8 mouse cellular contexts compared by ENCODE assay signal in the genomic region with DNA sequence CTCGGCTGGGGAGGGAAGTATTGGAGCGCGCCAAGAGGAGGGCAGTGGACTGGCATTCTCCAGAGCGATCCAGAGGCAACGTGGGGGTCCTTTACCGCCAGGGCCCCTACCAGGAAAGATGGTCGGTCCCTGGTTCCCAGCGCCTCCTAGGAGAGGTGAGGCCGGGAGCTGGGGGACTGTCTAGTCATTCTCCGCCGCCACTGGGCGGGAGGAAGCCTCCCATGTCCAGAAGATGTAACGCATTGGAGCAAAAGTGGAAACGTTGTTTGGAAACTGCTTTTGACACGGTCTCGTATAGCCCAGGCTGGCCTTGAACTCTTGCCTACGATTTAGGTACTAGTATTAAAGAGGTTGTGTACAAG. TPM values are rescaled to one million over a fixed set of nuclear protein-coding genes. Genes with fewer than 3 reads are reported as not detected.
A peak's percentile ranks its signal among the peaks of the same experiment; 100 is the strongest.
DNase-seq lines count a peak whose midpoint lies in the region; ATAC-seq and TF ChIP-seq lines count a peak whose summit lies in the region.

No protein-coding gene starts in this region.

- H3K27ac ChIP-seq in kidney, embryonic 16.5 days (ENCODE audit: low read length): peak overlapping the region; percentile 28
- H3K27ac ChIP-seq in cortical plate, adult 2 months (ENCODE audit: insufficient read depth, low read length): 0 out of 2 replicates have a peak overlapping the region, but pooled peaks have one; percentile 3
- peak overlapping the region; percentile 60 for H3K27ac ChIP-seq in intestine, postnatal 0 days (ENCODE audit: low read depth, low read length)

- no peak for DNase-seq in kidney, postnatal 4 days
- peak; percentile 35 for DNase-seq in naive thymus-derived CD4-positive, alpha-beta T cell, adult 2 months (ENCODE audit: low read depth)
- no peak for DNase-seq in spleen, postnatal 14 days (ENCODE audit: low spot score in 2 of 2)
- no peak for DNase-seq in urinary bladder, postnatal 10 days (ENCODE audit: low spot score)
- no peak for DNase-seq in left cerebral cortex, postnatal 4 days

- WGBS in kidney, embryonic 16.5 days: 3% methylated on average over 17 of the region's 17 CpGs
- 2% methylated on average over 17 of the region's 17 CpGs for WGBS in intestine, postnatal 0 days

- H3K27me3 ChIP-seq in kidney, embryonic 16.5 days (ENCODE audit: insufficient read depth, low read length): no peaks in the 10 kb centered on the region
- H3K27me3 ChIP-seq in intestine, postnatal 0 days (replicated peaks; ENCODE audit: control insufficient read depth, insufficient read depth, low read length): 0 out of 2 replicates have a peak, but pooled peaks cover 4% of the 10 kb centered on the region

- peak overlapping the region; percentile 74 for H3K9ac ChIP-seq in kidney, embryonic 16.5 days (replicated peaks; ENCODE audit: low read length)
- H3K9ac ChIP-seq in intestine, postnatal 0 days (ENCODE audit: low read depth, low read length): peak overlapping the region; percentile 67

- no peaks in the 10 kb centered on the region for H3K9me3 ChIP-seq in kidney, embryonic 16.5 days (ENCODE audit: low read length)
- H3K9me3 ChIP-seq in intestine, postnatal 0 days (ENCODE audit: control insufficient read depth): no peaks in the 10 kb centered on the region

- no peak for TF ChIP-seq CTCF in cortical plate, adult 2 months (IDR thresholded peaks at IDR 0.05; ENCODE audit: extremely low read depth, insufficient read depth, low read length)
- TF ChIP-seq CTCF in intestine, postnatal 0 days (IDR thresholded peaks at IDR 0.05; ENCODE audit: low read depth): no peak; the same call in 1 of the 2 replicates

- no peaks in the 10 kb centered on the region; the same call in 1 of the 2 replicates for H3K36me3 ChIP-seq in kidney, embryonic 16.5 days (ENCODE audit: insufficient read depth, low read length)
- H3K36me3 ChIP-seq in intestine, postnatal 0 days (ENCODE audit: control insufficient read depth, insufficient read depth): peaks cover 13% of the 10 kb centered on the region; the same call in 1 of the 2 replicates

- TF ChIP-seq POLR2A in cortical plate, adult 2 months (IDR thresholded peaks at IDR 0.05; ENCODE audit: extremely low read depth, insufficient read depth, low read length): no peak

- H3K4me1 ChIP-seq in kidney, embryonic 16.5 days (ENCODE audit: insufficient read depth, low read length): peaks cover 14% of the 10 kb centered on the region
- peaks cover 4% of the 10 kb centered on the region; the same call in 1 of the 2 replicates for H3K4me1 ChIP-seq in cortical plate, adult 2 months (ENCODE audit: control insufficient read depth, insufficient read depth, low read length)
- H3K4me1 ChIP-seq in intestine, postnatal 0 days (replicated peaks; ENCODE audit: control insufficient read depth, insufficient read depth, low read length): no peaks in the 10 kb centered on the region

- H3K4me3 ChIP-seq in kidney, embryonic 16.5 days (ENCODE audit: low read length): peak overlapping the region; percentile 69
- peak overlapping the region; percentile 78 for H3K4me3 ChIP-seq in cortical plate, adult 2 months (ENCODE audit: insufficient read depth, low read length)
- peak overlapping the region; percentile 66 for H3K4me3 ChIP-seq in intestine, postnatal 0 days (ENCODE audit: low read depth, low read length)

- H3K4me2 ChIP-seq in kidney, embryonic 16.5 days (replicated peaks; ENCODE audit: low read depth, low read length): peak overlapping the region; percentile 63
- peak overlapping the region; percentile 85 for H3K4me2 ChIP-seq in intestine, postnatal 0 days (replicated peaks; ENCODE audit: low read depth)

- intact Hi-C loops in left cerebral cortex, postnatal 4 days (cut with DNase I): no loop called here

- ATAC-seq in kidney, embryonic 16.5 days (ENCODE audit: low FRiP score, low TSS enrichment): no peak
- ATAC-seq in intestine, postnatal 0 days: peak; percentile 11; the same call in 1 of the 2 replicates

RNA-seq across cellular contexts. Expression of gene Akip1, which starts 0.5 kb away (rescaled TPM):
- 32.8 and 34.0 TPM in 2 replicates for polyA plus RNA-seq in kidney, embryonic 16.5 days (2015; fragmentation: Nextera tagmentation; extraction: Ambion mirVana)
- 7.0 and 7.4 TPM in 2 replicates for polyA plus RNA-seq in cortical plate, adult 2 months (2012; rRNA removed)
- 29.8 and 30.1 TPM in 2 replicates for polyA plus RNA-seq in intestine, postnatal 0 days (2015; fragmentation: Nextera tagmentation; extraction: Ambion mirVana)
- total RNA-seq in left cerebral cortex, postnatal 4 days (2021): 10 to 100 TPM in 1 of 2 experiments, 1 to 10 TPM in 1; 7.3 to 10.5 TPM

RNA-seq across cellular contexts. Expression of gene St5, which starts 0.6 kb away (rescaled TPM):
- polyA plus RNA-seq in kidney, embryonic 16.5 days (2015; fragmentation: Nextera tagmentation; extraction: Ambion mirVana): 38.0 and 42.1 TPM in 2 replicates
- 18.3 and 19.7 TPM in 2 replicates for polyA plus RNA-seq in cortical plate, adult 2 months (2012; rRNA removed)
- polyA plus RNA-seq in intestine, postnatal 0 days (2015; fragmentation: Nextera tagmentation; extraction: Ambion mirVana): 46.7 and 49.7 TPM in 2 replicates
- 10 to 100 TPM; 20.7 to 21.5 TPM for total RNA-seq in left cerebral cortex, postnatal 4 days (2021)

RNA-seq across cellular contexts. Expression of gene BC051019, which starts 19.7 kb away (rescaled TPM):
- polyA plus RNA-seq in kidney, embryonic 16.5 days (2015; fragmentation: Nextera tagmentation; extraction: Ambion mirVana): 0.25 TPM in 1 of 2 replicates, not detected in the other
- polyA plus RNA-seq in cortical plate, adult 2 months (2012; rRNA removed): 0.19 and 0.31 TPM in 2 replicates
- polyA plus RNA-seq in intestine, postnatal 0 days (2015; fragmentation: Nextera tagmentation; extraction: Ambion mirVana): not detected in 2 replicates
- under 1 TPM in 1 of 2 experiments, not detected in 1; 0.22 TPM for total RNA-seq in left cerebral cortex, postnatal 4 days (2021)

RNA-seq across cellular contexts. Expression of gene Ascl3, which starts 27.5 kb away (rescaled TPM):
- 0.36 TPM in 1 of 2 replicates, not detected in the other for polyA plus RNA-seq in kidney, embryonic 16.5 days (2015; fragmentation: Nextera tagmentation; extraction: Ambion mirVana)
- polyA plus RNA-seq in cortical plate, adult 2 months (2012; rRNA removed): 0.17 and 0.38 TPM in 2 replicates
- 0.52 and 0.98 TPM in 2 replicates for polyA plus RNA-seq in intestine, postnatal 0 days (2015; fragmentation: Nextera tagmentation; extraction: Ambion mirVana)
- total RNA-seq in left cerebral cortex, postnatal 4 days (2021): not detected

RNA-seq across cellular contexts. Expression of gene Tmem9b, which starts 48.7 kb away (rescaled TPM):
- 60.2 and 64.1 TPM in 2 replicates for polyA plus RNA-seq in kidney, embryonic 16.5 days (2015; fragmentation: Nextera tagmentation; extraction: Ambion mirVana)
- 144 and 153 TPM in 2 replicates for polyA plus RNA-seq in cortical plate, adult 2 months (2012; rRNA removed)
- 135 and 145 TPM in 2 replicates for polyA plus RNA-seq in intestine, postnatal 0 days (2015; fragmentation: Nextera tagmentation; extraction: Ambion mirVana)
- total RNA-seq in left cerebral cortex, postnatal 4 days (2021): 10 to 100 TPM; 51.0 to 57.8 TPM

Comparison
In these comparisons a context has a peak if more than half of its experiments do, and no peak if none do; other contexts are left out.
1. H3K27ac ChIP-seq: peak in every context shown above with its lines; median percentile 60 in intestine, postnatal 0 days; 28 in kidney, embryonic 16.5 days; 3 in cortical plate, adult 2 months.